Mouse (Mus musculus): Measurements from ENCODE around the gene Tiparp. TPM values are rescaled to one million over a fixed set of nuclear protein-coding genes. Genes with fewer than 3 reads are reported as not detected.

The Tiparp gene
- polyA plus RNA-seq (2016; fragmentation: Nextera tagmentation; extraction: Ambion mirVana) = 37.7 and 38.3 TPM in 2 replicates

- WGBS = under 1% methylated on average over 101 of the region's 109 CpGs
Observed at GRCm38 (mm10) chr3:65527691-65528601, at the start of gene Tiparp. Tiparp (plus strand) TSS chr3:65528410.

GRCm38 (mm10) chr3:65480676-65481075 is 47.5 kb upstream of the Tiparp start:
- 79% methylated on average over 6 of the region's 6 CpGs for WGBS
- no peak overlapping the region for H3K9ac ChIP-seq
- H3K4me3 ChIP-seq = no peak overlapping the region
- no peak overlapping the region for H3K4me2 ChIP-seq (replicated peaks)
- no peak for ATAC-seq (ENCODE audit: low FRiP score)
- H3K4me1 ChIP-seq = no peaks in the 10 kb centered on the region
- H3K27ac ChIP-seq = no peak overlapping the region
- H3K9me3 ChIP-seq (replicated peaks) = no peaks in the 10 kb centered on the region
- no peaks in the 10 kb centered on the region for H3K36me3 ChIP-seq
- no peaks in the 10 kb centered on the region for H3K27me3 ChIP-seq

More at GRCm38 (mm10) chr3:65527691-65528601, at the start of gene Tiparp:
- H3K27ac ChIP-seq = peak within 1 kb of the TSS; percentile 99
- peak within 1 kb of the TSS; percentile 91 for H3K4me3 ChIP-seq
- peaks cover 8% of the 10 kb centered on the region; the same call in 1 of the 2 replicates for H3K4me1 ChIP-seq
- peak within 1 kb of the TSS; percentile 79 for H3K4me2 ChIP-seq (replicated peaks)
- ATAC-seq (ENCODE audit: low FRiP score) = peak; percentile 95
- no peaks in the 10 kb centered on the region for H3K9me3 ChIP-seq (replicated peaks)
- no peaks in the 10 kb centered on the region for H3K27me3 ChIP-seq
- peak within 1 kb of the TSS; percentile 91 for H3K9ac ChIP-seq
- H3K36me3 ChIP-seq = peaks cover 10% of the 10 kb centered on the region

GRCm38 (mm10) chr3:65482266-65482665 is 45.9 kb upstream of the Tiparp start:
- no peaks in the 10 kb centered on the region for H3K36me3 ChIP-seq
- no peaks in the 10 kb centered on the region for H3K27me3 ChIP-seq
- 52% methylated on average over 1 of the region's 1 CpGs for WGBS
- no peaks in the 10 kb centered on the region for H3K9me3 ChIP-seq (replicated peaks)
- ATAC-seq (ENCODE audit: low FRiP score) = no peak
- H3K27ac ChIP-seq = no peak overlapping the region
- H3K9ac ChIP-seq = no peak overlapping the region
- no peaks in the 10 kb centered on the region for H3K4me1 ChIP-seq
- H3K4me2 ChIP-seq (replicated peaks) = no peak overlapping the region
- H3K4me3 ChIP-seq = no peak overlapping the region

GRCm38 (mm10) chr3:65482698-65483407 is 45.4 kb upstream of the Tiparp start:
- 75% methylated on average over 6 of the region's 6 CpGs for WGBS
- no peaks in the 10 kb centered on the region for H3K27me3 ChIP-seq

GRCm38 (mm10) chr3:65484161-65484733 is 44.0 kb upstream of the Tiparp start:
- Histone ChIP-seq H3K27ac (no peak overlapping the region), H3K27me3 (no peaks in the 10 kb centered on the region), H3K4me3 (no peak overlapping the region), H3K9me3 (replicated peaks) (no peaks in the 10 kb centered on the region), H3K9ac (no peak overlapping the region), H3K36me3 (no peaks in the 10 kb centered on the region), H3K4me1 (no peaks in the 10 kb centered on the region), H3K4me2 (replicated peaks) (no peak overlapping the region)
- ATAC-seq (ENCODE audit: low FRiP score) = no peak
- 72% methylated on average over 7 of the region's 7 CpGs for WGBS

More at GRCm38 (mm10) chr3:65482698-65483407, 45.4 kb upstream of the Tiparp start:
- H3K36me3 ChIP-seq = no peaks in the 10 kb centered on the region
- no peaks in the 10 kb centered on the region for H3K4me1 ChIP-seq
- H3K9ac ChIP-seq = no peak overlapping the region
- no peak overlapping the region for H3K4me2 ChIP-seq (replicated peaks)
- no peaks in the 10 kb centered on the region for H3K9me3 ChIP-seq (replicated peaks)
- H3K4me3 ChIP-seq = no peak overlapping the region
- no peak overlapping the region for H3K27ac ChIP-seq
- ATAC-seq (ENCODE audit: low FRiP score) = no peak

- H3K36me3 ChIP-seq = no peaks in the 10 kb centered on the region
- WGBS = 82% methylated on average over 2 of the region's 2 CpGs
- no peaks in the 10 kb centered on the region for H3K27me3 ChIP-seq
- H3K9me3 ChIP-seq (replicated peaks) = no peaks in the 10 kb centered on the region
- H3K4me2 ChIP-seq (replicated peaks) = no peak overlapping the region
- no peak overlapping the region for H3K27ac ChIP-seq
- no peak overlapping the region for H3K9ac ChIP-seq
- no peaks in the 10 kb centered on the region for H3K4me1 ChIP-seq
- no peak for ATAC-seq (ENCODE audit: low FRiP score)
- no peak overlapping the region for H3K4me3 ChIP-seq
Observed at GRCm38 (mm10) chr3:65487419-65488088, 40.7 kb upstream of the Tiparp start.

GRCm38 (mm10) chr3:65488556-65489244 is 39.5 kb upstream of the Tiparp start:
- 77% methylated on average over 1 of the region's 1 CpGs for WGBS
- H3K9me3 ChIP-seq (replicated peaks) = no peaks in the 10 kb centered on the region
- H3K4me3 ChIP-seq = no peak overlapping the region
- ATAC-seq (ENCODE audit: low FRiP score) = no peak
- H3K4me1 ChIP-seq = no peaks in the 10 kb centered on the region
- H3K9ac ChIP-seq = no peak overlapping the region
- no peaks in the 10 kb centered on the region for H3K27me3 ChIP-seq
- no peak overlapping the region for H3K27ac ChIP-seq
- H3K4me2 ChIP-seq (replicated peaks) = no peak overlapping the region
- H3K36me3 ChIP-seq = no peaks in the 10 kb centered on the region

- no peak overlapping the region for H3K4me2 ChIP-seq (replicated peaks)
- no peaks in the 10 kb centered on the region for H3K36me3 ChIP-seq
- WGBS = 88% methylated on average over 6 of the region's 6 CpGs
- no peaks in the 10 kb centered on the region for H3K27me3 ChIP-seq
- no peak overlapping the region for H3K27ac ChIP-seq
- peaks cover 5% of the 10 kb centered on the region for H3K4me1 ChIP-seq
- H3K9me3 ChIP-seq (replicated peaks) = no peaks in the 10 kb centered on the region
- ATAC-seq (ENCODE audit: low FRiP score) = no peak
- H3K4me3 ChIP-seq = no peak overlapping the region
- H3K9ac ChIP-seq = no peak overlapping the region
Observed at GRCm38 (mm10) chr3:65489601-65490000, 38.6 kb upstream of the Tiparp start.

GRCm38 (mm10) chr3:65494291-65494763 is 33.9 kb upstream of the Tiparp start:
- Histone ChIP-seq H3K27ac (no peak overlapping the region), H3K27me3 (no peaks in the 10 kb centered on the region), H3K4me2 (replicated peaks) (no peak overlapping the region; the same call in 1 of the 2 replicates), H3K9me3 (replicated peaks) (no peaks in the 10 kb centered on the region), H3K4me3 (no peak overlapping the region), H3K4me1 (peaks cover 7% of the 10 kb centered on the region), H3K9ac (no peak overlapping the region), H3K36me3 (no peaks in the 10 kb centered on the region)
- 46% methylated on average over 9 of the region's 9 CpGs for WGBS
- no peak for ATAC-seq (ENCODE audit: low FRiP score)

GRCm38 (mm10) chr3:65507766-65508165 is 20.4 kb upstream of the Tiparp start:
- Histone ChIP-seq H3K9ac (no peak overlapping the region), H3K9me3 (replicated peaks) (no peaks in the 10 kb centered on the region), H3K27me3 (no peaks in the 10 kb centered on the region), H3K4me2 (replicated peaks) (no peak overlapping the region), H3K36me3 (no peaks in the 10 kb centered on the region), H3K4me1 (no peaks in the 10 kb centered on the region), H3K4me3 (no peak overlapping the region), H3K27ac (no peak overlapping the region)
- no peak for ATAC-seq (ENCODE audit: low FRiP score)
- WGBS = 74% methylated on average over 2 of the region's 2 CpGs

- no peaks in the 10 kb centered on the region for H3K4me1 ChIP-seq
- H3K9me3 ChIP-seq (replicated peaks) = no peaks in the 10 kb centered on the region
- ATAC-seq (ENCODE audit: low FRiP score) = no peak
- H3K27me3 ChIP-seq = no peaks in the 10 kb centered on the region
- no peak overlapping the region for H3K4me3 ChIP-seq
- H3K9ac ChIP-seq = no peak overlapping the region
- no peak overlapping the region for H3K27ac ChIP-seq
- H3K4me2 ChIP-seq (replicated peaks) = no peak overlapping the region
- WGBS = 83% methylated on average over 2 of the region's 2 CpGs
- H3K36me3 ChIP-seq = no peaks in the 10 kb centered on the region
Observed at GRCm38 (mm10) chr3:65510588-65510987, 17.6 kb upstream of the Tiparp start.
